Mouse (Mus musculus): ENCODE data around the gene Col2a1.

Col2a1 gene

GRCm38 (mm10) chr15:98002991-98003821 lies 1.3 kb downstream of the Col2a1 start:
- DNase-seq (ENCODE audit: low read depth, low spot score): no peak

- no peak for DNase-seq (ENCODE audit: low read depth, low spot score)
These were observed 2.1 kb downstream of the Col2a1 start for GRCm38 (mm10) chr15:98002113-98002990.

GRCm38 (mm10) chr15:98001321-98002112 lies 3.0 kb downstream of the Col2a1 start:
- no peak for DNase-seq (ENCODE audit: low read depth, low spot score)

- DNase-seq (ENCODE audit: low read depth, low spot score): no peak
These were observed 4.5 kb downstream of the Col2a1 start for GRCm38 (mm10) chr15:97999991-98000390.

GRCm38 (mm10) chr15:97999546-97999945 lies 4.9 kb downstream of the Col2a1 start:
- no peak for DNase-seq (ENCODE audit: low read depth, low spot score)

- DNase-seq (ENCODE audit: low read depth, low spot score): no peak
These were observed 7.7 kb downstream of the Col2a1 start for GRCm38 (mm10) chr15:97996716-97997256.

- peak; percentile 73 for DNase-seq (ENCODE audit: low read depth, low spot score)
These were observed 11.7 kb downstream of the Col2a1 start for GRCm38 (mm10) chr15:97992712-97993286.

- no peak for DNase-seq (ENCODE audit: low read depth, low spot score)
These were observed 12.3 kb downstream of the Col2a1 start for GRCm38 (mm10) chr15:97992027-97992711.

- no peak for DNase-seq (ENCODE audit: low read depth, low spot score)
These were observed 13.1 kb downstream of the Col2a1 start for GRCm38 (mm10) chr15:97991285-97991895.

GRCm38 (mm10) chr15:97990721-97991120 lies 13.8 kb downstream of the Col2a1 start:
- DNase-seq (ENCODE audit: low read depth, low spot score): no peak

GRCm38 (mm10) chr15:97990124-97990523 lies 14.4 kb downstream of the Col2a1 start:
- DNase-seq (ENCODE audit: low read depth, low spot score): no peak

- DNase-seq (ENCODE audit: low read depth, low spot score): no peak
These were observed 15.0 kb downstream of the Col2a1 start for GRCm38 (mm10) chr15:97989544-97989943.

GRCm38 (mm10) chr15:97981560-97981959 lies 22.9 kb downstream of the Col2a1 start:
- DNase-seq (ENCODE audit: low read depth, low spot score): no peak

- DNase-seq (ENCODE audit: low read depth, low spot score): no peak
These were observed 31.1 kb downstream of the Col2a1 start for GRCm38 (mm10) chr15:97973248-97974005.

GRCm38 (mm10) chr15:97972580-97972979 lies 31.9 kb downstream of the Col2a1 start:
- no peak for DNase-seq (ENCODE audit: low read depth, low spot score)

GRCm38 (mm10) chr15:97970299-97970698 lies 34.2 kb downstream of the Col2a1 start:
- peak; percentile 36 for DNase-seq (ENCODE audit: low read depth, low spot score)

- no peak for DNase-seq (ENCODE audit: low read depth, low spot score)
These were observed 39.0 kb downstream of the Col2a1 start for GRCm38 (mm10) chr15:97965311-97966045.

GRCm38 (mm10) chr15:97964836-97965187 lies 39.7 kb downstream of the Col2a1 start:
- DNase-seq (ENCODE audit: low read depth, low spot score): no peak
